8 mouse cellular contexts compared by ENCODE assay signal in the genomic region with DNA sequence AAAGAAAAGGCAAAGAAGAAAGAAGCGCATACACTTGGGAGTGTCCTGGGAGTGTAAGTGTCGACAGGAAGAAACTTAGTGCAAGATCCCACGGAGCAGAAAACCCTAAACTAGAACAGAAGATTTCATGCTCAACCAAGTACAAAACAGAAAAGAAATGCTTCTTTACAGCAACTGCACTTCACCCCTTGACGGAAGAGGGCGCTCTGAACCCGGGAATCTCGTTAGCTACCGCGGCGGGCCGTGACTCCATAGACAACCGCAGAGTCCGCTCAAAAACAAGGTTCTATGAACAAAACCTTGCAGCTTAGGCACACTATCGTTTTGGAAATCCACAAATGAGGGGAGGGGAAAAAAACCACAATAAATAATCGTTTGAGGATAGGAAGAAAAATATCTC.
A peak's percentile ranks its signal among the peaks of the same experiment; 100 is the strongest.
DNase-seq lines count a peak whose midpoint lies in the region; ATAC-seq and TF ChIP-seq lines count a peak whose summit lies in the region.

No protein-coding gene starts in this region.

- no peaks in the 10 kb centered on the region for H3K36me3 ChIP-seq in C2C12 (ENCODE audit: control insufficient read depth, insufficient read depth)
- H3K36me3 ChIP-seq in heart, embryonic 13.5 days: 0 out of 2 replicates have a peak, but pooled peaks cover under 1% of the 10 kb centered on the region

- no peak overlapping the region for H3K4me3 ChIP-seq in C2C12 (ENCODE audit: insufficient read depth, poor library complexity, severe bottlenecking)
- H3K4me3 ChIP-seq in heart, embryonic 13.5 days: peak overlapping the region; percentile 24; the same call in 1 of the 2 replicates
- no peak overlapping the region for H3K4me3 ChIP-seq in lung, adult 2 months (replicated peaks; ENCODE audit: extremely low read depth, low read depth, low read length)

- H3K9ac ChIP-seq in heart, embryonic 13.5 days: no peak overlapping the region

- no peaks in the 10 kb centered on the region for H3K79me2 ChIP-seq in C2C12 (ENCODE audit: control insufficient read depth, insufficient read depth)

- no peaks in the 10 kb centered on the region for H3K27me3 ChIP-seq in C2C12 (ENCODE audit: control insufficient read depth, insufficient read depth, insufficient read length)
- no peaks in the 10 kb centered on the region for H3K27me3 ChIP-seq in heart, embryonic 13.5 days (replicated peaks)

- H3K4me2 ChIP-seq in heart, embryonic 13.5 days: peak overlapping the region; percentile 57

- H3K27ac ChIP-seq in heart, embryonic 13.5 days (replicated peaks): no peak overlapping the region

- peak; percentile 76 for DNase-seq in adrenal gland, adult 2 months
- DNase-seq in embryo, embryonic 11.5 days (ENCODE audit: low read depth, low spot score): peak; percentile 59
- DNase-seq in layer of hippocampus, adult 11-12 months (ENCODE audit: low spot score): peak; percentile 85
- DNase-seq in lung, adult 2 months: peak; percentile 80
- DNase-seq in ovary, adult 18-20 months (ENCODE audit: low spot score): peak; percentile 50
- DNase-seq in thymus, postnatal 0 days (ENCODE audit: low spot score): peak; percentile 81

- TF ChIP-seq CTCF in C2C12 (IDR thresholded peaks at IDR 0.05; ENCODE audit: control insufficient read depth, insufficient read depth, insufficient read length): peak; percentile 57
- peak; percentile 90 for TF ChIP-seq CTCF in lung, adult 2 months (IDR thresholded peaks at IDR 0.05; ENCODE audit: insufficient read depth, low read length)

- no peak overlapping the region for H3ac ChIP-seq in C2C12 (ENCODE audit: control insufficient read depth, insufficient read length, low read depth)

- H3K79me3 ChIP-seq in C2C12 (ENCODE audit: low read depth): no peaks in the 10 kb centered on the region

- H3K9me3 ChIP-seq in heart, embryonic 13.5 days: no peaks in the 10 kb centered on the region

- H3K4me1 ChIP-seq in heart, embryonic 13.5 days: peaks cover 42% of the 10 kb centered on the region
- peaks cover 6% of the 10 kb centered on the region for H3K4me1 ChIP-seq in lung, adult 2 months (ENCODE audit: control insufficient read depth, insufficient read depth, low read length)

- ATAC-seq in heart, embryonic 13.5 days (ENCODE audit: extremely low read depth, insufficient number of reproducible peaks, low FRiP score, low TSS enrichment): no peak

- 3% methylated on average over 15 of the region's 15 CpGs for WGBS in heart, embryonic 13.5 days
- WGBS in lung, adult 2 months: 2% methylated on average over 15 of the region's 15 CpGs

- no peak for TF ChIP-seq POLR2A in lung, adult 2 months (IDR thresholded peaks at IDR 0.05; ENCODE audit: borderline replicate concordance, extremely low read depth, low read depth, low read length)

TF ChIP-seq in C2C12, 6 proteins besides CTCF, POLR2A, EP300 and RAD21:
- TF ChIP-seq CEBPB (IDR thresholded peaks at IDR 0.05; ENCODE audit: low read depth) (no peak), FOSL1 (IDR thresholded peaks at IDR 0.05; ENCODE audit: insufficient read depth, low read length, poor library complexity, severe bottlenecking) (no peak), MYOG (IDR thresholded peaks at IDR 0.05; ENCODE audit: control insufficient read depth, extremely low read depth, insufficient read length) (no peak), USF1 (IDR thresholded peaks at IDR 0.05; ENCODE audit: low read depth) (no peak), MAX (IDR thresholded peaks at IDR 0.05) (no peak), MYOD1 (IDR thresholded peaks at IDR 0.05; ENCODE audit: control insufficient read depth, insufficient read length, low read depth) (no peak)
